Mouse (Mus musculus) adipocyte (in vitro differentiated cells): ENCODE data around the gene Pus10.
"Not testable (repeated sequence)": the region's sequence is repeated elsewhere in the genome, so short reads cannot be mapped to it uniquely, and the experiment has no call there.

Experiments
- DNase-seq: peaks from one replicate; pipeline ENCODE4 v3.0.0-alpha.2; 2016; ENCODE audit warnings: low spot score

The Pus10 gene

GRCm38 (mm10) chr11:23762635-23763034 is 97.2 kb downstream of the Pus10 start:
- DNase-seq, result no peak

GRCm38 (mm10) chr11:23767369-23767768 is 101.9 kb downstream of the Pus10 start:
- not testable (repeated sequence) for DNase-seq

- no peak for DNase-seq
Observed at GRCm38 (mm10) chr11:23767928-23768327, 102.5 kb downstream of the Pus10 start.

GRCm38 (mm10) chr11:23769033-23769432 is 103.6 kb downstream of the Pus10 start:
- no peak for DNase-seq

GRCm38 (mm10) chr11:23769686-23770509 is 104.4 kb downstream of the Pus10 start:
- DNase-seq, result peak; percentile 23

DNA sequence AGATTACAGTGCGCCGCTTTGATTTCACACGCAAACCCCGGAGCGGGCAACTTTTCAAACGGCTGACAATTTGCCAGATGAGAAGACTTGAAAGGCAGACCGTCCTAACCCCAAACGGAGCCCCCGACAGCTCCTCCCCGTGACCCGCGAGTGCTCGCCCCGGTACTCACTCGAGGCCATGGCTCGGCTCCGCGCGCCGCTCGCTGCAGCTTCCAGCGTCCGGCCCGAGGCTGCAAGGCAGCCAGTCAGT is 105.0 kb downstream of the Pus10 start:
- DNase-seq, result no peak

DNA sequence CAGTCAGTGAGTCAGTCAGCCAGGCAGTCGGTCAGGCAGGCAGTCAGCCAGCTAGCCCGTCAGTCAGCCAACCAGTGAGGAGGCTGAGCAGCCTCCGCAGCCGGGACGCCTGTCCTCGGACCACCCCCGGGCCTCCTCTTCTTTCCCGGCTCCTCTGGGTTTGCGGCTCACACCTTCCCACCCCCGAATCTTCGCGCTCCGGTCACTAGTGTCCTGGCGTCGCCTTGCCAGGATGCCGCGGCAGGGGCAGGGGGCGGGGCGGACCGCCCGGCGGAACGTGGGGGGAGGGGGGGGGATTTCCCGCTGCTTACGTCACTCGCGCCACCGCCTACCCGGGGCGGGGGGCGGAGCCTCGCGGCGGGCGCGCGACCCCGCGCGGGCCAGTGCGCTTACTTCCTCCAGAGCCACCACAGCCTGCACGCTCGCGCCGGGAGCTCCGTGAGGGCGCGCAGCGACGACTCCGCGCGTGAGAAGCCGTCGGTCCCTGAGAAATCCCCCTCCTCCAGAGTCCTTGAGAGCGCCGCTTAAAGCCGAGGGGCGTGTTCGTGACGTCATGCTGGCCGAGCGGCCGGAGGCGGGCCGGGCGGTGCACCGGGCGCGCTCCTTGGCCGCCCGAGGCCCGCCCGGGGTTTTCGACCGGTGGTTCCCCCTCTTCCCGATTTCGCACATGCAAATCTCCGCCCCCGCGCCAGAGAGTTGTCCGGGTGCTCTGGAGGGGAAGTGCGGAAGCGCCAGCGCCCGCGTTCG is 105.5 kb downstream of the Pus10 start, which contains the start of gene Rel:
Rel (minus strand) TSS at position 211 of the 747 bp plus-strand sequence.
- peak; percentile 95 for DNase-seq

DNA sequence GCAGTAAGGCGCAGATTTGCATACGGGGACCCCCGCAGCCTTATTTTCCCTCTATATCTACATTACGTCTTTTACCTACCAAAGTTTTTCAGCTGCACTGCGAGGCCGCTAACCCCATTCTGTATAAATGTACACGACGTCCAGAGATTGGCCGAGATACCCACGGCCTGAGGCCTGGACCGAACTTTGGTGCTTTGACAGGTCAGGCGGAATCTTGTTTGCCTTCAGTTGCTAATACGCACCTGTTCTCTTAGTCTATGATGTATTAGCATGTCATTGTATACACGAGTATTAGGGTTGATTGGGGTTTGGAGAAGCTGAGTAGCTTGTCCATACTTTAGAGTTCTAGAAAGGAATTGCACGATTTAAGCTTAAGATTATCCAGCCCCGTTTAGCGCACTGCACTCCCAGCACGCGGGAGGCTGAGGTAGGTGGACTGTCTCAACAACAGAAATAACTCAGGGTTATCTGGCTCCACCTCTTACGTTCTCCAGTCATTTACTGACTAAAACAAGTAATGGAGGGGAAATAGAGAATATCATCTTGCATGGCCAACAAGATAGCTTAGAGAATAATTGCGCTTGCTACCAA is 106.1 kb downstream of the Pus10 start:
- no peak for DNase-seq

- DNase-seq, result no peak
Observed at GRCm38 (mm10) chr11:23772471-23772870, 107.0 kb downstream of the Pus10 start.

- DNase-seq, result no peak
Observed at GRCm38 (mm10) chr11:23778787-23779201, 113.3 kb downstream of the Pus10 start.

DNA sequence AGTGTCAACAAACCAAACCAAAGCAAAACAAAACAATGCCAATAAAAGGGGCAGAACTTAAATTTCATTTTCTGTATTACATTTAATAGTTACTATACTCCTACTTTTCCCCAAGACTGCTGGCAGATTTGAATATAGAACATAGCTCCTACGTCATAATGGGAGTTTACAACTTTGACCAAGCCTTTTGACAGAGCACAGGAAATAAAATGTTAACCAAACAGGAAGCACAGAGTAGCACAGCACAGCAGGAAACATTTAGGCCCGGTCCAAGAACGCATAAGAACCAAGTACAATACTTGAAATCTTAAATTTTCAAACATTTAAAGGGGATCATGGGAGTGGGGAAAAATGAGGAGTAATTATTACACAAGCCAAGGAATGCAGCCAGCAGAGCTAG is 116.6 kb downstream of the Pus10 start:
- no peak for DNase-seq
